Mouse (Mus musculus): ENCODE data around the gene Nr1h4. TPM values are rescaled to one million over a fixed set of nuclear protein-coding genes. Genes with fewer than 3 reads are reported as not detected.

The Nr1h4 gene
- polyA plus RNA-seq (2014; fragmentation: Nextera tagmentation; extraction: Ambion mirVana): not detected in 2 replicates

DNA sequence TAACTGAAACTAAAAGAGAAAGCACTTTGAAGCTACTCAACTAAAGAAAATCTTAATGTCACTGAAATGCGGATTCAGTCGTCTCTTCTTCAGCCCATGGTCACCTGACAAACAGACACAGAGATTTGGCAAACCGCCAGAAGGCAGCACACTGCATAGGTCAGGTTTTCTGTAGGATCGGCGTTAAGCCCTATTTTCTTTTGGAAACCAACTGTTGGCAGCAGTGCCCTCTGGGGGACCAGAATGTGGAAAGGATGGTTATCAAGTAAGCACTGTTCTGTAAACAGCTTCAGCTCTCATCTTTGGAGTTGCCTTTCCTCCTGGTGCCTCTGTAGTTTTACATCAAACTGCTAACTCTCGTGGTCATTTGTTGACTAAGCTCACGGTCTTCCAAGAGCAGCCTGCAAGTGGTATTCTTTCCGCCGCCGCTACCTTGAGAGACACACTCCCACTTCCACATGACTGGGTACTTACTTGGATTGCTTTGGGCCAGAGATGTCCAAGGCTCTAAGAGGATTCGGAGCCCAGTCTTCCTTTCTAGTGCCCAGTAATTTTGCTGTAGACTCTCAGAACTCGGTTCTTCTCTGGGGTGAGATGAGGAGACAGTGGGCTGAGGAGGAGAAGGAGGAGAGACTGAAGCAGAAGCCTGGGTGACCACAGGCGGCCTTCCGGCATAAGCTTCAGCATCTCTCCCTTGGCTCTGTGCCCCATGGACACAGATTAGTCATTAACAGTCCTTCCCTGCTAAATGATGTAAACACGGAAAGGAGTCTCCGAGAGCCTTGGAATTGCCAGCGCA is at the start of gene Nr1h4:
TSS of gene Nr1h4 (minus strand) at position 657 of the 799 bp plus-strand sequence.
- peaks cover 10% of the 10 kb centered on the region; the same call in 1 of the 2 replicates for H3K4me1 ChIP-seq (ENCODE audit: control insufficient read depth, insufficient read depth, low read length)
- no peak within 1 kb of the TSS for H3K4me2 ChIP-seq (ENCODE audit: low read depth, low read length)
- ATAC-seq (ENCODE audit: low read depth) (no peak), DNase-seq (ENCODE audit: low spot score) (peak; percentile 33)
- no peaks in the 10 kb centered on the region for H3K27me3 ChIP-seq (replicated peaks; ENCODE audit: control insufficient read depth, insufficient read depth, low read length)
- WGBS: 76% methylated on average over 17 of the region's 17 CpGs
- no peak within 1 kb of the TSS for H3K9ac ChIP-seq (ENCODE audit: low read depth, low read length)
- no peak within 1 kb of the TSS for H3K27ac ChIP-seq (replicated peaks; ENCODE audit: low read depth, low read length)
- no peaks in the 10 kb centered on the region for H3K9me3 ChIP-seq (ENCODE audit: control insufficient read depth, low read length)
- H3K4me3 ChIP-seq (ENCODE audit: low read depth, low read length): no peak within 1 kb of the TSS
- no peaks in the 10 kb centered on the region for H3K36me3 ChIP-seq (ENCODE audit: control insufficient read depth, insufficient read depth, low read length)

DNA sequence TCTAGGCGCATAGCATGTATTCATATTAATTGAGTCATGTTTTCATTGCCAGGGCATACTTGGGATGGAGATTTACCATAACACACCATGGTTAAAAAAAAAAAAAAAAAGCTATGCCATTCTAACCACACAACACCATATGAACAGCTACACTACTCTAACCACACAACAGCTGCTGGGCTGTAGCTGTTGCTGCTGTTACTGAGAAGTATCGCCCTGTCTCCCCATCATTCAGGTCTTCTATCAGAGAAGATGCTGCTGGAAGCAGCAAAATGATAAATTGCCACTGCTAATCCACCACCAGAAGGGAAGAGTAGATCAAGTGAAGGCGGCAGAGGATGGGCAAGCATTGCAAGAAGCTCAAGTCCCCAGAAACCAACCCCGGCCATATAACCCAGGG is 45.4 kb upstream of the Nr1h4 start:
- no peaks in the 10 kb centered on the region for H3K36me3 ChIP-seq (ENCODE audit: control insufficient read depth, insufficient read depth, low read length)
- DNase-seq (ENCODE audit: low spot score) (no peak), ATAC-seq (ENCODE audit: low read depth) (no peak)
- 90% methylated on average over 4 of the region's 4 CpGs for WGBS
- no peaks in the 10 kb centered on the region for H3K9me3 ChIP-seq (ENCODE audit: control insufficient read depth, low read length)
- no peak overlapping the region for H3K4me3 ChIP-seq (ENCODE audit: low read depth, low read length)
- no peak overlapping the region for H3K9ac ChIP-seq (ENCODE audit: low read depth, low read length)
- no peaks in the 10 kb centered on the region for H3K4me1 ChIP-seq (ENCODE audit: control insufficient read depth, insufficient read depth, low read length)
- no peak overlapping the region for H3K4me2 ChIP-seq (ENCODE audit: low read depth, low read length)
- no peak overlapping the region for H3K27ac ChIP-seq (replicated peaks; ENCODE audit: low read depth, low read length)
- no peaks in the 10 kb centered on the region for H3K27me3 ChIP-seq (replicated peaks; ENCODE audit: control insufficient read depth, insufficient read depth, low read length)

DNA sequence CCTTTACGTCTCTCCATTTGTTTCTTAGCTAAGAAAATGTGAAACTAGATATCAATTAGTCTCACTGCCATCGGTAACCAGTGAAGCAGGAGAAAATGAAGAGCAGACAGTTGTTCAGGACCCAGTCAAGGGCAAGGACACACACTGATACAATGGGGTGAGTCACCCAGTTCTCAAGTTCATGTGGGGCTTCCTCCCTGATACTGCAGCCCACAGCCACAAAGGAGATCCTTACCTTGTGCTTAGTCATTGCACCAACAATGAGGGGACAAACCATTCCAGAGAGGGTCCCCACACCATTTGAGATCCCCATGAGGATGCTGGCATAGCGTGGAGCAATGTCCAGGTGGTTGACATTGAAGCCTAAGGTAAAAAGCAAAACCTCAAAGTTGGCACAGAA is 44.3 kb upstream of the Nr1h4 start:
- 72% methylated on average over 3 of the region's 3 CpGs for WGBS
- no peak overlapping the region for H3K4me3 ChIP-seq (ENCODE audit: low read depth, low read length)
- H3K27me3 ChIP-seq (replicated peaks; ENCODE audit: control insufficient read depth, insufficient read depth, low read length): no peaks in the 10 kb centered on the region
- no peaks in the 10 kb centered on the region for H3K9me3 ChIP-seq (ENCODE audit: control insufficient read depth, low read length)
- H3K4me1 ChIP-seq (ENCODE audit: control insufficient read depth, insufficient read depth, low read length): no peaks in the 10 kb centered on the region
- H3K36me3 ChIP-seq (ENCODE audit: control insufficient read depth, insufficient read depth, low read length): no peaks in the 10 kb centered on the region
- ATAC-seq (ENCODE audit: low read depth) (no peak), DNase-seq (ENCODE audit: low spot score) (no peak)
- H3K9ac ChIP-seq (ENCODE audit: low read depth, low read length): no peak overlapping the region
- H3K27ac ChIP-seq (replicated peaks; ENCODE audit: low read depth, low read length): no peak overlapping the region
- H3K4me2 ChIP-seq (ENCODE audit: low read depth, low read length): no peak overlapping the region

DNA sequence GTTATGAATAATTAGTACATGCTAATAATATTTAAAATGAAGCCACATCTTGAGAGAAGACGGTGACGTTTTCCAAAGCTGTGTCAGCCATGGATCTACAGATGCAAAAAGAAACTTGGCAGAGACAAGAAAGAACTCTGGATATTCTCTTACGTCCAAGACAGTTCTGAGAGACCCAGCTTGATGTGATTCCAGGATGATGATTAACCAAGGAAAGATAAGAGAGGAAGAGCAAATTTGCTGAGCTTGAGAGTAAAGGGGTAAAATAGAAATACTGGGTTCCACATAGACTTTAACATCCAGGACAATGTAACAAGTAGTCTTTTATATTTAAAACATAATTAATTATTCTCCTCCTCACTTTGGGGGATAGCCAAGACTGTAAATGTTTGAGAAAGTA is 40.0 kb upstream of the Nr1h4 start:
- Histone ChIP-seq H3K36me3 (ENCODE audit: control insufficient read depth, insufficient read depth, low read length) (no peaks in the 10 kb centered on the region), H3K27ac (replicated peaks; ENCODE audit: low read depth, low read length) (no peak overlapping the region), H3K9ac (ENCODE audit: low read depth, low read length) (no peak overlapping the region), H3K27me3 (replicated peaks; ENCODE audit: control insufficient read depth, insufficient read depth, low read length) (no peaks in the 10 kb centered on the region), H3K9me3 (ENCODE audit: control insufficient read depth, low read length) (no peaks in the 10 kb centered on the region), H3K4me3 (ENCODE audit: low read depth, low read length) (no peak overlapping the region), H3K4me1 (ENCODE audit: control insufficient read depth, insufficient read depth, low read length) (no peaks in the 10 kb centered on the region), H3K4me2 (ENCODE audit: low read depth, low read length) (no peak overlapping the region)
- DNase-seq (ENCODE audit: low spot score) (no peak), ATAC-seq (ENCODE audit: low read depth) (no peak)
- WGBS: 78% methylated on average over 3 of the region's 3 CpGs

DNA sequence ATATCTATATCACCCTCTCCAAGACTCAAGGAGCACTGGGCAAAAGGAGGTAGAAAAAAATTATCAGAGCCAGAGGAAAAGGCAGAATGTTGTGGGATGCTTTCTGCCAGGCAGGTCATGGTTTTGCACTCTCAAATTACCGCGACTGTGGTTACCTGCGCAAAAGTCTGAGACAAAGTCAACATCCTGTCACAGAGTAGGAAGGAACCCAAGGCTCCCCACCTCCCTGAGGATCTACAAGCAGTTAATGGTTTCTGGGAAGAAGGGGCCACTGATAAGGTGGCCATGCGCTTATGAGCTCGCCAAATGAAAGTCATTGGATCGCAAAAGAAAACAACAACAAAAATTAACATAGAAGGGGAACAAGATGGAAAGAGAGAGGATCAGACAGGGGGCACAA is 39.6 kb upstream of the Nr1h4 start:
- DNase-seq (ENCODE audit: low spot score) (no peak), ATAC-seq (ENCODE audit: low read depth) (no peak)
- Histone ChIP-seq H3K9ac (ENCODE audit: low read depth, low read length) (no peak overlapping the region), H3K27me3 (replicated peaks; ENCODE audit: control insufficient read depth, insufficient read depth, low read length) (no peaks in the 10 kb centered on the region), H3K9me3 (ENCODE audit: control insufficient read depth, low read length) (no peaks in the 10 kb centered on the region), H3K27ac (replicated peaks; ENCODE audit: low read depth, low read length) (no peak overlapping the region), H3K4me2 (ENCODE audit: low read depth, low read length) (no peak overlapping the region), H3K36me3 (ENCODE audit: control insufficient read depth, insufficient read depth, low read length) (no peaks in the 10 kb centered on the region), H3K4me3 (ENCODE audit: low read depth, low read length) (no peak overlapping the region), H3K4me1 (ENCODE audit: control insufficient read depth, insufficient read depth, low read length) (no peaks in the 10 kb centered on the region)
- WGBS: 86% methylated on average over 6 of the region's 6 CpGs

DNA sequence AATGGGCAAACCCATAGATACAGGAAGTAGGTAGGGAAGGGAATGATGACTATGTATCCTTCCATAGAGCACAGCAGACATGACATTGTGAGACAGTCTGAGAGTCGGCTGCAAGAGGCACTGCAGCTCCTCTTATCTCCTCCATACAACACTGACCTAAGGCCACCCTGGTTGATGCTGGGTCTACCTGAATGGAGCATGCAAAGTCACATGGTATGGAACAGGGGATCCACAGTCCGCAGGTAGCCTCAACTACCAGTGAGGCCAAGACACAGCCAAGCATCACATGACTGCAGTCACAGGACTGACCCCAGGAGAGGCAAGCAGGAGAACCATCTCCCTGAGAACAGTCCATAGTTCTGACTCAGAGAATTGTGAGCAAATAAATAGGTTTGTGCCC is 34.0 kb upstream of the Nr1h4 start:
- WGBS: 94% methylated on average over 2 of the region's 2 CpGs
- Histone ChIP-seq H3K27ac (replicated peaks; ENCODE audit: low read depth, low read length) (no peak overlapping the region), H3K27me3 (replicated peaks; ENCODE audit: control insufficient read depth, insufficient read depth, low read length) (no peaks in the 10 kb centered on the region), H3K36me3 (ENCODE audit: control insufficient read depth, insufficient read depth, low read length) (no peaks in the 10 kb centered on the region), H3K9ac (ENCODE audit: low read depth, low read length) (no peak overlapping the region), H3K4me1 (ENCODE audit: control insufficient read depth, insufficient read depth, low read length) (no peaks in the 10 kb centered on the region), H3K4me3 (ENCODE audit: low read depth, low read length) (no peak overlapping the region), H3K9me3 (ENCODE audit: control insufficient read depth, low read length) (no peaks in the 10 kb centered on the region), H3K4me2 (ENCODE audit: low read depth, low read length) (no peak overlapping the region)
- no peak for DNase-seq (ENCODE audit: low spot score)
- ATAC-seq (ENCODE audit: low read depth): no peak

DNA sequence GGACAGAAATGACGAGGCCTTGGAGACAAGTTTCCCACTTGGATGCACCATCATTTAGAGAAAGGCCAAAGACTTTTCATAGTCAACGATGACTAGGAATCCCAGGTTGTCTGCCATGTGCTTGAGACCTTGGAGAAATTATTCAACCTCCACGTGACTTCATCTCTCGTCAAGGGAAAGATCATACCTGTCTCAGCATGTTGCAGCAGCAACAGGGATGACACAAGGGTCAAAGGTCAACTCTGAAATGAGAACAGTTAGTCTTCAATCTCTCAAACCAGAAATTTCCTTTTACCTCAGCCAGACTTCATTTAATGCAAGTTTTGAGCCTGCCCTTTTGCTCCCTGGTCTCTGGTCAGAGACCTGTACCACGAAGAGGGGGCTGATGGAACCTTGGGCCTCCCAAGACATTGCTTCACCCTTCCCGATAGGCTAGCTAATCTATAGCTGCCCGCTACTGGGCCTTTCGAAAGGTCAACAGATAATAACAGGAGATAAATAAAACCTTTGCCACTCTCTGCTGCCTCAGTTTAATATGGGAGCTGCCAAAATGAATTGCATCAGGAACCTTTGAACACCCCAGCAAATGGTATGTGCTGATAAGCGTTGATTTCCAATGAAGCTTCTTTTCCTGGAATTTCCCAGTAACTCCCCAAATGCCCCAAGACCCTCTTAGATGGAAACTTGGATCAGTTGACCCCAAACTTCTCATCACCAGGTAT is 32.1 kb upstream of the Nr1h4 start:
- H3K27me3 ChIP-seq (replicated peaks; ENCODE audit: control insufficient read depth, insufficient read depth, low read length): no peaks in the 10 kb centered on the region
- H3K4me2 ChIP-seq (ENCODE audit: low read depth, low read length): no peak overlapping the region
- no peak overlapping the region for H3K27ac ChIP-seq (replicated peaks; ENCODE audit: low read depth, low read length)
- H3K4me3 ChIP-seq (ENCODE audit: low read depth, low read length): no peak overlapping the region
- H3K4me1 ChIP-seq (ENCODE audit: control insufficient read depth, insufficient read depth, low read length): no peaks in the 10 kb centered on the region
- ATAC-seq (ENCODE audit: low read depth) (no peak), DNase-seq (ENCODE audit: low spot score) (no peak)
- no peaks in the 10 kb centered on the region for H3K36me3 ChIP-seq (ENCODE audit: control insufficient read depth, insufficient read depth, low read length)
- 80% methylated on average over 9 of the region's 9 CpGs for WGBS
- H3K9me3 ChIP-seq (ENCODE audit: control insufficient read depth, low read length): no peaks in the 10 kb centered on the region
- H3K9ac ChIP-seq (ENCODE audit: low read depth, low read length): no peak overlapping the region

DNA sequence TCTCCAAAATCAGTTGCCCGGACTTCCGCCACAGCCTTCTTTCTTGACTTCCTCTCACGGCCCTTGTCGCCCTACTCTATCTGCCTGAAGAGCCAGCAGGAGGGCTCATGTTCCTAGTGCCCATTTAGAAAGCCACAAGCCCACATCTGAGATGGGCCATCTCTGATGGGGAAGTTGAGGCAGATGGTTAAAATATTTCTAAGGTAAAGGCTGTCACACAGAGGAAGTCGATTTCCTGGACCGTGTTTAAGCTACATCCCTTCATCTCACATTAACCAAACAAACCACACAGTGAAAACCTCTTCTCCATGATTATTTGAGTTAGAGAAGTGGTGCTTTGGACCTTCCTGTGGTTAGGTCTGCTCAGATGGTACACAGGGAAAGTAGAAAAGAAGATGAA is 28.7 kb upstream of the Nr1h4 start:
- no peaks in the 10 kb centered on the region for H3K9me3 ChIP-seq (ENCODE audit: control insufficient read depth, low read length)
- ATAC-seq (ENCODE audit: low read depth) (no peak), DNase-seq (ENCODE audit: low spot score) (no peak)
- no peaks in the 10 kb centered on the region for H3K36me3 ChIP-seq (ENCODE audit: control insufficient read depth, insufficient read depth, low read length)
- 86% methylated on average over 6 of the region's 6 CpGs for WGBS
- H3K4me2 ChIP-seq (ENCODE audit: low read depth, low read length): no peak overlapping the region
- H3K27me3 ChIP-seq (replicated peaks; ENCODE audit: control insufficient read depth, insufficient read depth, low read length): no peaks in the 10 kb centered on the region
- no peak overlapping the region for H3K27ac ChIP-seq (replicated peaks; ENCODE audit: low read depth, low read length)
- H3K9ac ChIP-seq (ENCODE audit: low read depth, low read length): no peak overlapping the region
- H3K4me1 ChIP-seq (ENCODE audit: control insufficient read depth, insufficient read depth, low read length): no peaks in the 10 kb centered on the region
- no peak overlapping the region for H3K4me3 ChIP-seq (ENCODE audit: low read depth, low read length)

All from embryonic facial prominence, embryonic 14.5 days (tissue).